Mouse (Mus musculus) C2C12 (cell line): ENCODE results near the gene Nprl2. TPM values are rescaled to one million over a fixed set of nuclear protein-coding genes. Genes with fewer than 3 reads are reported as not detected.
"Not testable (repeated sequence)": the region's sequence is repeated elsewhere in the genome, so short reads cannot be mapped to it uniquely, and the experiment has no call there.

Experiments used
- H3K27me3 ChIP-seq: one replicate; pipeline ENCODE4 v1.6.1; 2011; ENCODE audit not compliant: control insufficient read depth, insufficient read depth, insufficient read length
- H3K36me3 ChIP-seq: one replicate; pipeline ENCODE4 v1.6.1; 2011; ENCODE audit not compliant: control insufficient read depth, insufficient read depth
- H3K4me3 ChIP-seq: one replicate; pipeline ENCODE4 v1.5.1; 2011; ENCODE audit warnings: mild to moderate bottlenecking, control low read depth; ENCODE audit not compliant: poor library complexity, insufficient read depth, severe bottlenecking
- H3K79me2 ChIP-seq: one replicate; pipeline ENCODE4 v1.6.1; 2011; ENCODE audit not compliant: control insufficient read depth, insufficient read depth
- H3K79me3 ChIP-seq: one replicate; pipeline ENCODE4 v1.6.1; 2011; ENCODE audit warnings: low read depth, control low read depth
- H3ac ChIP-seq: one replicate; pipeline ENCODE3; 2011; ENCODE audit warnings: low read depth; ENCODE audit not compliant: control insufficient read depth, insufficient read length
- CEBPB ChIP-seq: IDR thresholded peaks from one replicate; pipeline ENCODE4 v1.6.1; 2011; ENCODE audit warnings: low read depth, mild to moderate bottlenecking, control low read depth, moderate library complexity
- CTCF ChIP-seq: IDR thresholded peaks from one replicate; pipeline ENCODE4 v1.5.1; 2011; ENCODE audit not compliant: control insufficient read depth, insufficient read depth, insufficient read length
- FOSL1 ChIP-seq: IDR thresholded peaks from one replicate; pipeline ENCODE4 v1.8.0; 2011; ENCODE audit warnings: mild to moderate bottlenecking, low read length; ENCODE audit not compliant: poor library complexity, insufficient read depth, severe bottlenecking
- MAX ChIP-seq: IDR thresholded peaks from one replicate; pipeline ENCODE4 v1.6.1; 2011; ENCODE audit warnings: mild to moderate bottlenecking, control low read depth
- MYOD1 ChIP-seq: IDR thresholded peaks from one replicate; pipeline ENCODE4 v1.6.1; 2011; ENCODE audit warnings: low read depth; ENCODE audit not compliant: control insufficient read depth, insufficient read length
- MYOG ChIP-seq: IDR thresholded peaks from one replicate; pipeline ENCODE4 v1.6.1; 2011; ENCODE audit not compliant: control insufficient read depth, insufficient read length; ENCODE audit errors: extremely low read depth
- USF1 ChIP-seq: IDR thresholded peaks from one replicate; pipeline ENCODE4 v1.6.1; 2011; ENCODE audit warnings: low read depth, mild to moderate bottlenecking, control low read depth, moderate library complexity
- polyA plus RNA-seq: library from polyadenylated mRNA; unstranded; fragments of >200 nt; fragmentation: generic; extraction: Trizol; gene quantifications from one replicate; pipeline ENCODE4 v1.2.1, GENCODE M21; 2012; ENCODE audit warnings: missing spikeins

Gene Nprl2
- polyA plus RNA-seq, 1 experiment, result 12.8 TPM

- Histone ChIP-seq H3K79me2 (peaks cover 26% of the 10 kb centered on the region), H3K79me3 (peaks cover 12% of the 10 kb centered on the region), H3ac (no peak overlapping the region), H3K36me3 (peaks cover 10% of the 10 kb centered on the region), H3K4me3 (no peak overlapping the region), H3K27me3 (no peaks in the 10 kb centered on the region)
- TF ChIP-seq MYOD1 (no peak), MYOG (no peak), MAX (no peak), USF1 (no peak), CEBPB (no peak), FOSL1 (no peak), CTCF (no peak)
Observed at GRCm38 (mm10) chr9:107572327-107572662, 30.3 kb downstream of the Nprl2 start.

DNA sequence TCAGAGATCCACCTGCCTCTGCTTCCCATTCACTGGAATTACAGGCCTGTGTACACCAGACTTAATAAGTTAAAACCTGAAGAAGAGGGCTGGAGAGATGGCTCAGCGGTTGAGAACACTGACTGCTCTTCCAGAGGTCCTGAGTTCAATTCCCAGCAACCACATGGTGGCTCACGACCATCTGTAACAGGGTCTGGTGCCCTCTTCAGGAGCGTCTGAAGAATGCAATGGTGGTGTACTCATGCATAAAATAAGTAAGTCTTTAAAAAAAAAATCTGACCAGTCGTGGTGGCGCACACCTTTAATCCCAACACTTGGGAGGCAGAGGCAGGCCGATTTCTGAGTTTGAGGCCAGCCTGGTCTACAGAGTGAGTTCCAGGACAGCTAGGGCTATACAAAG lies 31.7 kb downstream of the Nprl2 start:
- Histone ChIP-seq H3K79me2 (peaks cover 26% of the 10 kb centered on the region), H3K79me3 (peaks cover 12% of the 10 kb centered on the region)
- not testable (repeated sequence) for H3K27me3 ChIP-seq, H3K4me3 ChIP-seq, H3ac ChIP-seq, H3K36me3 ChIP-seq

DNA sequence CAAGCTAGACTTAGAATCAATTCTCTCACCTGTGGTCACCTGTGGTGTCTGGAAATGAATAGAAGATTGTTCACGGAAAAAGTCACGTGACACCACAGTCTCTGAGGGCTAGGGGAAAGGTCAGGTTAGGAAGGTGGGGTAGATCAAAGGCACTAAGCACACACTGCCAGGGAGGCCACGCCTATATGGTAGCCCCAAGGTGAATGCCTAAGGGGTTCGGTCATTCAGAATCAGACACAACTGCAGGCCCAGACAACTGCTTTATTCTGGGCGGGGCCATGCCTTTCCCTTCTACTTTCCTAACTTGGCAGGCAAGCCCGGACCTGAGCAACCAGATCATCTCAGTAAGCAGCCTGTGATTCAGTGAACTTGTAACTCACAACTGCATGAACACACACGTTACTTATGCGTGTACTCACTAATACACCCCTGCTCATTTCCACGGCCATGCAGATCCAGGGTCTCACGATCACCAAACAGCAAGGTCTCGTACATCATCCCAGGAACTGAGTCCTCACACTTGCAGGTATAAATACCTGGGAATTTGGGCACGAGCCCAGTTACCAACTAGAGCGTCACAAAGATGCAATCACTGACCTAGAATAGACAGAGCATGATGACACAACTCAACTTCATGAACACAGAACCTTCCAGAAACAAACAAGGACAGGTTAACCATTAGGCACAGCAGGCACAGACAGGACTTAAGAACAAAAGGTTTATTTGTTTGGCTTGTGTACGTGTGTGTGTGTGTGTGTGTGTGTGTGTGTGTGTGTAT lies 33.7 kb downstream of the Nprl2 start:
- no peaks in the 10 kb centered on the region for H3K27me3 ChIP-seq
- TF ChIP-seq MYOD1 (no peak), MAX (no peak), FOSL1 (no peak), CEBPB (no peak), MYOG (no peak), CTCF (no peak), USF1 (no peak)
- no peak overlapping the region for H3K4me3 ChIP-seq
- H3K79me3 ChIP-seq, result peaks cover 2% of the 10 kb centered on the region
- H3K36me3 ChIP-seq, result peaks cover 10% of the 10 kb centered on the region
- peaks cover 10% of the 10 kb centered on the region for H3K79me2 ChIP-seq
- H3ac ChIP-seq, result no peak overlapping the region

DNA sequence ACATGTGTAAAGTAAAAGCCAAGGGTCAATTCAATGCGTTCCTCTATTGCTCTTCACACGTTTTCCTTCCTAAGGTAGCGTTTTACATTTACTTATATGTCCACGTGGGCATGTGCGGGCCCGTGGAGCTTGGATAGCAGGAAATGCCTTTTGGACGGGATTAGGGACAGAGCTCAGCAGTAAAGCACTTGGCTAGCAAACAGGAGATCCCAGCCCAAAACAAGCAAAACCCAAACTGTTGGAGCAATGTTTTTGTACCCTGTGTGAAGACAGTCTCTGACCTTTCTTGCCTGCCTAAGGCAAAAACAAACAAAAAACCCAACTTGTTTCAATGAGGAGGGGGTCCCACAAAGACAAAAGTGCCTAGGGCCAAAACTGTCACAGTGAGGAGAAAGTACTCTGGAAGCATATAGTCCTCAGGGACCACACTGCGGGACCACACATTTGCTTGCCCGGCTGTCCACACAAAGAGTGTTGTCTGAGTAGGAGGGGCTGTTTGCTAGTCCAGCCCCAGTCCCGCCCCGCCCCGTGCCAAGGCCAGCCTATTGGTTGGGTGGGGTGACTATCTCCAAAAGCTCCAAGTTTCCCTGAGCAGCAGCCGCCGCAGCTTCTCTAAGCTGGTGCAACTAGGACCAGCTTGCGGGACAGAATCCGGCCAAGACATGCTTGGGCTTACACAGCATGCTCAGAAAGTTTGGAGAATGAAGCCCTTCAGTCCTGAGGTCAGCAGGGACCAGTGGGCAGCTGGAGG lies 34.5 kb downstream of the Nprl2 start, which contains the start of gene Hyal1:
TSS of gene Hyal1 (plus strand) at position 571 of the 751 bp plus-strand sequence.
- H3ac ChIP-seq, result peak within 1 kb of the TSS; percentile 46
- no peak within 1 kb of the TSS for H3K4me3 ChIP-seq
- H3K36me3 ChIP-seq, result peaks cover 10% of the 10 kb centered on the region
- H3K27me3 ChIP-seq, result no peaks in the 10 kb centered on the region
- H3K79me2 ChIP-seq, result peaks cover 10% of the 10 kb centered on the region
- peaks cover 2% of the 10 kb centered on the region for H3K79me3 ChIP-seq
- TF ChIP-seq MYOG (no peak), USF1 (no peak), CEBPB (no peak), FOSL1 (no peak), MAX (no peak), MYOD1 (no peak), CTCF (no peak)

GRCm38 (mm10) chr9:107577871-107578270 lies 35.8 kb downstream of the Nprl2 start:
- H3K4me3 ChIP-seq, result no peak overlapping the region
- no peak overlapping the region for H3ac ChIP-seq
- TF ChIP-seq CEBPB (no peak), MYOG (no peak), MYOD1 (no peak), MAX (no peak), CTCF (no peak), FOSL1 (no peak), USF1 (no peak)
- peaks cover 3% of the 10 kb centered on the region for H3K36me3 ChIP-seq
- H3K79me2 ChIP-seq, result peaks cover 10% of the 10 kb centered on the region
- no peaks in the 10 kb centered on the region for H3K27me3 ChIP-seq
- H3K79me3 ChIP-seq, result no peaks in the 10 kb centered on the region

DNA sequence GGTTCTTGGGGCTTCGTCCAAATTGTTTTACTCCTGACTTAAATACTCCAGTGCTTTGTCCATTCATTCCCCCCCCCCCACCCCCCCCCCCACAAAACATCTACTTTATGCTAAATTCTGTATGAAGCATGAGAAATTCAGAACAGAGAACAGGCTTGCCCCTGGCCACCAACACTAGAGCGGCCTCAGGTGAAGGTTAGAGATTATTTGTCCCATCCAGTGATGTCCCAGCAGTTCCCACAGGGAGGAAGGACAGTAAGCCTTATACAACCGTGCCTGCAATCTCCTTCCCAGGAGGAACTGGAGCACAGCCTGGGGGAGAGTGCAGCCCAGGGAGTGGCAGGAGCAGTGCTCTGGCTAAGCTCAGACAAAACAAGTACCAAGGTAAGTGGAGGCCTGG lies 36.6 kb downstream of the Nprl2 start, which contains the start of gene Naa80:
TSS of gene Naa80 (plus strand) at position 301 of the 400 bp plus-strand sequence.
- no peak within 1 kb of the TSS for H3K4me3 ChIP-seq
- peaks cover 10% of the 10 kb centered on the region for H3K79me2 ChIP-seq
- no peaks in the 10 kb centered on the region for H3K27me3 ChIP-seq
- H3K79me3 ChIP-seq, result no peaks in the 10 kb centered on the region
- TF ChIP-seq CEBPB (no peak), MYOD1 (no peak), USF1 (no peak), MYOG (no peak), FOSL1 (no peak)
- H3K36me3 ChIP-seq, result no peaks in the 10 kb centered on the region
- no peak within 1 kb of the TSS for H3ac ChIP-seq
